Mouse (Mus musculus) midbrain, embryonic 11.5 days (tissue): Measurements from ENCODE around the gene Ltk. TPM values are rescaled to one million over a fixed set of nuclear protein-coding genes. Genes with fewer than 3 reads are reported as not detected.
A peak's percentile ranks its signal among the peaks of the same experiment; 100 is the strongest.

ENCODE experiments used
- ATAC-seq: fragments of 200-750 bp; cut with Nextera tagmentation; 2 replicates; pipeline ENCODE4 v1.8.0; 2017; ENCODE audit warnings: moderate TSS enrichment, moderate library complexity; ENCODE audit not compliant: low FRiP score
- DNase-seq: peaks from one replicate; pipeline ENCODE4 v3.0.0; 2015; ENCODE audit warnings: low spot score; ENCODE audit errors: missing footprints
- H3K27ac ChIP-seq: fragments of 300-500 bp; sonication (generic); 2 replicates; pipeline ENCODE4 v1.5.1; 2014; ENCODE audit warnings: low read depth, low read length
- H3K27me3 ChIP-seq: fragments of 300-500 bp; sonication (generic); 2 replicates; pipeline ENCODE4 v1.6.1; 2014; ENCODE audit warnings: mild to moderate bottlenecking, low read length, moderate library complexity, mixed read lengths; ENCODE audit not compliant: control insufficient read depth, insufficient read depth
- H3K36me3 ChIP-seq: fragments of 300-500 bp; sonication (generic); 2 replicates; pipeline ENCODE4 v1.6.1; 2014; ENCODE audit warnings: mild to moderate bottlenecking, low read length, moderate library complexity, mixed read lengths; ENCODE audit not compliant: control insufficient read depth, insufficient read depth
- H3K4me1 ChIP-seq: fragments of 300-500 bp; sonication (generic); 2 replicates; pipeline ENCODE4 v1.6.1; 2014; ENCODE audit warnings: low read length; ENCODE audit not compliant: control insufficient read depth, insufficient read depth
- H3K4me2 ChIP-seq: fragments of 300-500 bp; sonication (generic); 2 replicates; pipeline ENCODE4 v1.6.1; 2014; ENCODE audit warnings: mild to moderate bottlenecking, moderate library complexity
- H3K4me3 ChIP-seq: fragments of 300-500 bp; sonication (generic); 2 replicates; pipeline ENCODE4 v1.5.1; 2014; ENCODE audit warnings: low read depth, low read length
- H3K9ac ChIP-seq: fragments of 300-500 bp; sonication (generic); 2 replicates; pipeline ENCODE4 v1.6.1; 2014; ENCODE audit warnings: low read length
- H3K9me3 ChIP-seq: fragments of 300-500 bp; sonication (generic); 2 replicates; pipeline ENCODE4 v1.6.1; 2016; ENCODE audit warnings: low read length; ENCODE audit not compliant: control insufficient read depth
- WGBS: fragments of 180-500 bp; shearing (Covaris S2); extraction: QIAGEN DNeasy Blood & Tissue Kit; methylation state at CpG from one replicate; pipeline ENCODE4 v1.1.7; 2014; 5-methylcytosine and 5-hydroxymethylcytosine counted together
- polyA plus RNA-seq: library from polyadenylated mRNA; unstranded; fragments of >200 nt; fragmentation: Nextera tagmentation; extraction: Ambion mirVana; gene quantifications from 2 replicates; pipeline ENCODE4 v1.2.1, GENCODE M21; 2014

Ltk gene
- polyA plus RNA-seq, 1 experiment from 2014 or later, result 0.05 TPM

DNA sequence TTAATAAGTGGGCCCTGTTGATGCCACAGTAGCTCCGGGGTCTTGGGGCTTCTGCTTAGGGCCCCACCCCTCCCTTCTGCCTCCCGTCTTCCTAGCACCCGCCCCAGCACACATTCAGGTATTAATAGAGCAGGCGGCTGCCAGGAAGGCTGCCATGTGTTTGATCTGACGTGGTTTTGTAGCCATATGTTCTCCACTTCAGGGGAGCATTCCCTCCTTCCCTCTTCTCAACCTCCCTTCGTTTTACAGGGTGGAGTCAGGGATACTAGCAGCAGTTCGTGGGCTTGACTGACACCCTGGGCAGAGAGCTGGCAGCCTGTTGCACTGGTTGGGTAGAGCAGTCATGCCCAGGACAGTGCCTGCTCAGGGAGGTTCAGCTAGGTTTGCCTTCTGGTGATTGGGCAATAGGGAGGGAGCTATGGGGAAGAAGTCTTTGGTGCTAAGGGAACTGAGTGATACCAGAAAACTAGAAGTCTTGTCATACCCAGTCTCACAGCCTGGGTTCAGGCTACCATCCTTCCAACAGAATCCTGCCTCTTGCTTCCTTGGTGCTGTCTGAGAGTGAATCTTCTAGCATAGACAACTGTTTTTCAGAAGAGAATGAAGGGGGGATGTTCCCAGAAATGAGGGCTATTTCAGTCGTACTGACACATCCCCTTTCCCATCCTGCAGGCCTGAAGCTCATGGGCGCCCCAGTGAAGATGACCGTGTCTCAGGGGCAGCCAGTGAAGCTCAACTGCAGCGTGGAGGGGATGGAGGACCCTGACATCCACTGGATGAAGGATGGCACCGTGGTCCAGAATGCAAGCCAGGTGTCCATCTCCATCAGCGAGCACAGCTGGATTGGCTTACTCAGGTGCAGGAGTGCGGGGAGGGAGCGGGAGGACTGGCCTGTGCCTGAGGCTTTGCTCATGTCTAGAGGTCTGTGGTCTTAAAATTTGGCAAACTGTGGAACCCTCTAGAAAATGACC, 40.9 kb upstream of the Ltk start:
- Histone ChIP-seq H3K9ac (peak overlapping the region; percentile 97), H3K27me3 (peaks cover 6% of the 10 kb centered on the region; the same call in 1 of the 2 replicates), H3K4me2 (peak overlapping the region; percentile 98), H3K4me1 (peaks cover 47% of the 10 kb centered on the region), H3K9me3 (no peaks in the 10 kb centered on the region), H3K27ac (no peak overlapping the region), H3K36me3 (no peaks in the 10 kb centered on the region; the same call in 1 of the 2 replicates), H3K4me3 (peak overlapping the region; percentile 88)
- 50% methylated on average over 15 of the region's 15 CpGs for WGBS
- DNase-seq, result peak; percentile 78
- no peak for ATAC-seq

DNA sequence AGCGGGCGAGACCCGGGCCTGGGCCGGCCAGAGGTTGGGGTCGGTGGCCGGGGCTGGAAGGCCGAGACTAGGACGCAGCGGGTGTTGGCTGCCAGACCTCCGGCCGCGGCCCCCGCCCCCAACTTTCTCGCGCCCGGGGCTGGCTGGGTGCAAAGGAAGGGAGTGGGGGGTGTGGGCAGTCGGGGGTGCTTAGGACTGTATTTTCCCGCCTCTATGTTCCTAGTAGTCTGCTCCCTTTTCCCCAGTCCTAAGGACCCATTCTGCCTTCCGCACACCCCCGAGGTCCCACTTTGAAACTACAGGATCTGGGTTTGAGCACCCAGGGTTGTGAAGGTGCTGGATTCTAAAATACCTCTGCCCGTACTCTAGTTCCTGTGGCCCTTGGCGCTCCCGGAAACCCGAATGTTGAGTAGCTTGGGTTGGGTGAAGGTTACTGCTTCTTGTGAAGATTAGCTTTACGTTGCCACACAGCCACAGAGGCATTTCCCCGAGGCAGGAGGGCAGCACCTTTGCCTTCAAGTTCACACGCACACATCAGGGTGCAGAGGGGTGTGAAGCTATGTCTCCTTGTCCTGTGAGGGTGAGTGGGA, 39.8 kb upstream of the Ltk start:
- peak overlapping the region; percentile 97 for H3K9ac ChIP-seq
- H3K4me2 ChIP-seq, result peak overlapping the region; percentile 98
- no peaks in the 10 kb centered on the region for H3K36me3 ChIP-seq
- ATAC-seq (peak; percentile 14; the same call in 1 of the 2 replicates), DNase-seq (peak; percentile 94)
- WGBS, result 0% methylated on average over 27 of the region's 27 CpGs
- peak overlapping the region; percentile 88 for H3K4me3 ChIP-seq
- H3K4me1 ChIP-seq, result peaks cover 40% of the 10 kb centered on the region
- H3K9me3 ChIP-seq, result no peaks in the 10 kb centered on the region
- H3K27me3 ChIP-seq, result peaks cover 6% of the 10 kb centered on the region; the same call in 1 of the 2 replicates
- H3K27ac ChIP-seq, result no peak overlapping the region; the same call in 1 of the 2 replicates

DNA sequence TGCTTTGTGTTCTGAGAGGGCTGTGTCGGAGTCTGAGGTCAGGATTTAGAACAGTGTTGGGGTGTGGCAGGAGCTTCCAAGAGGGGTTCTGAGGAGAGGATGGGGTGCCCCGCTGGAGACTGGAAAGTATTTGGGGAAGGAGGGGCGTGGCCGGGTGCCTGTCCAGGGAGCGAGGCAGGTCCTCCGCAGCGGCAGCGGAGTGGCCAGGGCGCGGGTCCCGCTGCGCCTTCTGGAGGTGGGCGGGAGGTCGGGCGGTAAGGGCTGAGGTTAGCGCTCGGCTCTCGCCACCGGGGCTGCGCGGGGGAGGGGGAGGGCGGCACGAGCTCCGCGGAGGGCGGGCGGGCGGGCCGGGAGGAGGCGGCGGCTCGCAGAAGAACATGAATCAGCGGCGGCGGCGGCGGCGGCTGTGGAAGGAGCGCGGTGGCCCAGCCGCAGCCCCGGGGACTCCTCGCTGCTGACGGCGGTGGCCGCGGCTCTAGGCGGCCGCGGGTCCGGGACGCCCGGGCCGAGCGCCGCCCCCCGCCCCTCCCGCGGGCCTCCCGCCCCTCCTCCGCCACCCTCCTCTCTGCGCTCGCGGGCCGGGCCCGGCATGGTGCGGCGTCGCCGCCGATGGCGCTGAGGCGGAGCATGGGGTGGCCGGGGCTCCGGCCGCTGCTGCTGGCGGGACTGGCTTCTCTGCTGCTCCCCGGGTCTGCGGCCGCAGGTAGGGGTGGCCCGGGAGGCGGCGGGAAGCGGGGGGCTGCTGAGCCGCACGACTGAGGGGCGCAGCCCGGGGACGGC, 39.1 kb upstream of the Ltk start:
- under 1% methylated on average over 48 of the region's 89 CpGs for WGBS
- DNase-seq, result peak; percentile 96
- H3K4me2 ChIP-seq, result peak overlapping the region; percentile 98
- H3K4me1 ChIP-seq, result peaks cover 33% of the 10 kb centered on the region
- H3K27me3 ChIP-seq, result peaks cover 6% of the 10 kb centered on the region; the same call in 1 of the 2 replicates
- H3K4me3 ChIP-seq, result peak overlapping the region; percentile 88
- no peaks in the 10 kb centered on the region for H3K9me3 ChIP-seq
- H3K36me3 ChIP-seq, result no peaks in the 10 kb centered on the region
- H3K9ac ChIP-seq, result peak overlapping the region; percentile 97
- ATAC-seq, result peak; percentile 69
- H3K27ac ChIP-seq, result no peak overlapping the region; the same call in 1 of the 2 replicates

DNA sequence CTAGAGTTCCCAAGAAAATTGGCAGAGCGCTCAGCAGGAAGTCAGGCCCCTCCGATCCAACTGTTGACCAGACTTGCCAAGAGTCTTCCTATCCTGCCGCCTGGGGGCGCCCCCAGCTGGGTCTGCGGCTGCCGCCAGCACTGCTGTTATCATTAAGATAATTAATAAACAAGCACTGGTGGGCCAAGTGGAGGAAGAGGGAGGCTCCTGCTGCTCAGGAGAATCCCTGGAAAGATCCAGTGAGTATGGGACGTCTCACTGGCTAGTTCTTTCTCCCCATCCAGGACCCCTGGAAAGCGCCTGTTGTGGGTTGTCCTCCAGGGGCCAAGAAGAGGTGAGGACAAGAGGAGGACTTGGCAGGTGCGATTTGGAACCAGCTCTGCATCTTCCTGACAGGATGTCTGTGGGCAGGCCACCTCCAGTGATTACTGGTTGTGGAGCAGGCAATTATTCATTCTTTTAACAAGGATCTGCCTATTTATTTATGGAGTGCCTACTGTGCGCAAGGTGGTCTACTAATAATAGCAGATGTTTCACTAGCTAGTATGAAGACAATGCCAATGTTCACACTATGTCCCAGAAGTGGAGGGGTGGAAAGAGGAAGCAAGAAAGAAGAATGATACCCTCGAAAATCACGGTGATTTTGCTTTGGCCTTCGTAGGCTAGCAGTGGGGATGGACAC, 38.2 kb upstream of the Ltk start:
- peak; percentile 94 for DNase-seq
- no peak overlapping the region for H3K27ac ChIP-seq
- no peaks in the 10 kb centered on the region for H3K36me3 ChIP-seq
- H3K9ac ChIP-seq, result no peak overlapping the region
- H3K9me3 ChIP-seq, result no peaks in the 10 kb centered on the region
- H3K4me3 ChIP-seq, result no peak overlapping the region
- peaks cover 6% of the 10 kb centered on the region; the same call in 1 of the 2 replicates for H3K27me3 ChIP-seq
- peaks cover 24% of the 10 kb centered on the region for H3K4me1 ChIP-seq
- no peak for ATAC-seq
- WGBS, result 13% methylated on average over 13 of the region's 13 CpGs
- no peak overlapping the region for H3K4me2 ChIP-seq

DNA sequence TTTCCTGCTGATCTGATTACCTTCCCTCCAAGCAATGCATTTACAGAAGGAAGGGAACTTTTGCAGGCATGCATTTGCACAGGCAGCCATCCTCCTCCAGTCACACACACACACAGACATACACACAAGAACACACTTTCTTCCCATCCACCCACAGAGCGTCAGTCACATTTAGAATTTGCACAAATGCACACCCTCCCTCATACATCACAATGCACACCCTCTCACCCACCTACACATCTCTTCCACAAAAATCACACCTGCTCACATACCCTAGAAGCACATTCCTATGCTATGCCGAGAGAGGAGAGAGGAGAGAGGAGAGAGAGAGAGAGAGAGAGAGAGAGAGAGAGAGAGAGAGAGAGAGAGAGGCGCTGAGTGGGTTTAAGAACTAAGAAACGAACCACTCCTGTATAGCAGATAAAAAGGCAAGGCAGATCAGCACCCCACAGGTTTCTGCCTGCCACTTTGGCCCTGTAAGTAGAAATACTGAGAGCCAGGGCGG, 37.1 kb upstream of the Ltk start, which contains the start of gene Tyro3:
TSS of gene Tyro3 (plus strand) at position 455 of the 505 bp plus-strand sequence.
- no peak for ATAC-seq
- DNase-seq, result no peak
- Histone ChIP-seq H3K4me3 (no peak within 1 kb of the TSS), H3K27me3 (peaks cover 6% of the 10 kb centered on the region; the same call in 1 of the 2 replicates), H3K4me2 (no peak within 1 kb of the TSS), H3K9ac (no peak within 1 kb of the TSS), H3K36me3 (no peaks in the 10 kb centered on the region), H3K4me1 (peaks cover 13% of the 10 kb centered on the region), H3K27ac (no peak within 1 kb of the TSS), H3K9me3 (no peaks in the 10 kb centered on the region)
- 72% methylated on average over 5 of the region's 5 CpGs for WGBS

DNA sequence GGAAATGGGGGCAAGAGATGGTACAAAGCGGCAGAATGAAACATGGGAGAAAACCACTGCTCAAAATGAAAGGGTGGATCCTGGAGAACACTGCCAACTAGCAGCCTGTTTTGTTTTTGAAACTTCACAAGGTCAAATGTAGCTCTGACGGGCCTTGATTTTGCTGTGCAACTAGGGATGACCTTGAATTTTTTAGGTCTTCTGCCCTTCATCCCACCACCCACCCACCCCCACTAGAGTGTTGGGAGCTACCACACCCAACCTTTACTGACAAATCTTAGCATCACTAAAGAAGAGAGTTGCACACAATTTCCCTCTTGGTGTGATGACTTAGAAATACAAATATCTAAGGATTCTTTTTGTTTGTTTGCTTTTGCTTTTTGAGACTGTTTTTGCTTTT, 29.8 kb upstream of the Ltk start:
- 91% methylated on average over 2 of the region's 2 CpGs for WGBS
- no peak overlapping the region for H3K9ac ChIP-seq
- no peak overlapping the region for H3K27ac ChIP-seq
- no peaks in the 10 kb centered on the region for H3K36me3 ChIP-seq
- no peaks in the 10 kb centered on the region for H3K9me3 ChIP-seq
- no peak for ATAC-seq
- no peak for DNase-seq
- no peak overlapping the region for H3K4me3 ChIP-seq
- peaks cover 8% of the 10 kb centered on the region for H3K4me1 ChIP-seq
- no peaks in the 10 kb centered on the region for H3K27me3 ChIP-seq
- H3K4me2 ChIP-seq, result no peak overlapping the region

DNA sequence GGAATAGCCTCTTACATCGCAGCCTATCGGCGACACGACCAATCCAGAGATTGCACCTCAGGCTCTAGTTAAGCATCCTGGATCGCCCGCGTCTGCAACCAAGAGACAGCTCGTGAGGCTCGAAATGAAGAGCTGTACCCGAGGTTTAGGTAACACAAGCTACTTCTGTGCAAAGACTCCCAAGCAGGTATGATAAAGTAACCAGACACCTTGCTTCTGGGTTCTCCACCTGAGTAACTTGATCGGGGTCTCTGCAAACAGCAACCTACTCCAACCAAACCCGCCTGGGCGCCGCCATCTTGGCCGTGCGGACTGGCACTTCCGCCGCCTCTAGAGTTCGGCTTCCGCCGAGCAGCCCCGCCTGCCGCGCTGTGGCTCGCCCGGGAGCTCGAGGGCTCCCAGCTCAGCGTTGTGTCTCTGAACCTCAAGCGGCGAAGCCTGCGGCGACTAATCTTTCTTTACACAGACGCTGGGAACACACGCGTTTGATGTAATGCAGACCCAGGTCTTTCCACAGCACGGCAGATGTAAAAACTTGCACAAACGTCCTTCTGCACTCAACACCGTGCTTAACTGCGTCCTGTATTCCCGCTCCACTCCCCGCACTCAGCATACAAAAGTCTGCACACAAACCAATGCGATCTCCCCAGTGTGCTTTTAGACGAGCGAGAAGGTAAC, 27.1 kb upstream of the Ltk start, which contains the start of gene Rpap1:
TSS of gene Rpap1 (minus strand) at position 332 of the 678 bp plus-strand sequence.
- H3K4me3 ChIP-seq, result peak within 1 kb of the TSS; percentile 68
- H3K9ac ChIP-seq, result peak within 1 kb of the TSS; percentile 80
- H3K27me3 ChIP-seq, result no peaks in the 10 kb centered on the region
- H3K27ac ChIP-seq, result peak within 1 kb of the TSS; percentile 64
- H3K9me3 ChIP-seq, result no peaks in the 10 kb centered on the region
- H3K4me2 ChIP-seq, result peak within 1 kb of the TSS; percentile 76
- peak; percentile 98 for DNase-seq
- H3K4me1 ChIP-seq, result peaks cover 8% of the 10 kb centered on the region
- peak; percentile 96 for ATAC-seq
- peaks cover under 1% of the 10 kb centered on the region; the same call in 1 of the 2 replicates for H3K36me3 ChIP-seq
- WGBS, result under 1% methylated on average over 44 of the region's 44 CpGs
